Mouse (Mus musculus) macrophage (primary cell): Measurements from ENCODE around the gene Gpr137. TPM values are rescaled to one million over a fixed set of nuclear protein-coding genes. Genes with fewer than 3 reads are reported as not detected.
"Not testable (repeated sequence)": the region's sequence is repeated elsewhere in the genome, so short reads cannot be mapped to it uniquely, and the experiment has no call there.

Source experiments
- H3K27ac ChIP-seq: fragments of 350-480 bp; formaldehyde crosslinking; 2 replicates; pipeline ENCODE4 v1.9.0; 2021
- H3K36me3 ChIP-seq: fragments of 350-480 bp; formaldehyde crosslinking; 2 replicates; pipeline ENCODE4 v1.9.0; 2021; ENCODE audit errors: inconsistent target
- H3K4me3 ChIP-seq: fragments of 350-480 bp; formaldehyde crosslinking; 2 replicates; pipeline ENCODE4 v1.9.0; 2021; ENCODE audit errors: inconsistent target
- H3K79me2 ChIP-seq: fragments of 350-480 bp; formaldehyde crosslinking; 2 replicates; pipeline ENCODE4 v1.9.0; 2021; ENCODE audit errors: inconsistent target
- WGBS: methylation state at CpG from one replicate; pipeline ENCODE4 v1.1.7; 2026; ENCODE audit warnings: inconsistent platforms; ENCODE audit not compliant: missing documents; 5-methylcytosine and 5-hydroxymethylcytosine counted together
- polyA plus RNA-seq: library from polyadenylated mRNA; stranded (reverse); fragments of 250-400 nt; gene quantifications from 3 replicates; pipeline ENCODE4 v1.2.4, GENCODE M21; 2018; ENCODE audit warnings: inconsistent platforms

Gpr137 gene
- polyA plus RNA-seq, 1 experiment from 2014 or later: 15.6 TPM

DNA sequence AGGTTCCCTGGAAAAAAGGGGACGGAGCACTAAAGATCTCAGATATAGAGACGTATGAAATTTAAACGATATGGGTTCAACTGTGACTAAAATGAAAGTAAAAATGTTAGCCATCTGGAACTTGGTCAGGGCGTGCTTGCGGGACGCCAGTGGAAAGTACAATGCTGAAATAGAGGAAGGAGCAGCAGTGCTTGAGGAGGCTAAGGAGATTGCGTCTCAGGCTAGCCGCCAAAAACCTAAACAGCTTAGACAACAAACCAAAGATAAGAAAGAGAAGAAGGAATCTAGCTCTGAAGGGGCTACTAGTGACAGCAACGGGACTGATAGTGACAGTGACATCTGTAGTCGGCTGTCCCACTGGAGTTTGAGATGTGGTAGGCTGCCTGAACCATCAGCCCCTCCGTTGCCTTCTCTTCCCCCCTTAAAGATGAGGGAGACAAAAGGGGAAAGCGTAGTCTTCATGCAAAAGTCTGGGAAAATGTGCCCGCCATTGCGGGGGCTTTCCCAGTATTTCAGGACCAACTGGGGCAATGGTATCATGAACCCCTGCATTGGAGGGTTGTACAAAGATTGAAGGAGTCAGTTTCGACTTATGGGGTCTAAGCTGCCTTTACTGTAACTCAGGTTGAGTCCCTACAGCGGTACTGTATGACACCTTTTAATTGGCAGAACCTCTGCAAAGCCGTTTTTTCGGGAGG is 46.5 kb downstream of the Gpr137 start:
- not testable (repeated sequence) for H3K36me3 ChIP-seq, H3K79me2 ChIP-seq, H3K27ac ChIP-seq, H3K4me3 ChIP-seq
- 62% methylated on average over 18 of the region's 18 CpGs for WGBS

DNA sequence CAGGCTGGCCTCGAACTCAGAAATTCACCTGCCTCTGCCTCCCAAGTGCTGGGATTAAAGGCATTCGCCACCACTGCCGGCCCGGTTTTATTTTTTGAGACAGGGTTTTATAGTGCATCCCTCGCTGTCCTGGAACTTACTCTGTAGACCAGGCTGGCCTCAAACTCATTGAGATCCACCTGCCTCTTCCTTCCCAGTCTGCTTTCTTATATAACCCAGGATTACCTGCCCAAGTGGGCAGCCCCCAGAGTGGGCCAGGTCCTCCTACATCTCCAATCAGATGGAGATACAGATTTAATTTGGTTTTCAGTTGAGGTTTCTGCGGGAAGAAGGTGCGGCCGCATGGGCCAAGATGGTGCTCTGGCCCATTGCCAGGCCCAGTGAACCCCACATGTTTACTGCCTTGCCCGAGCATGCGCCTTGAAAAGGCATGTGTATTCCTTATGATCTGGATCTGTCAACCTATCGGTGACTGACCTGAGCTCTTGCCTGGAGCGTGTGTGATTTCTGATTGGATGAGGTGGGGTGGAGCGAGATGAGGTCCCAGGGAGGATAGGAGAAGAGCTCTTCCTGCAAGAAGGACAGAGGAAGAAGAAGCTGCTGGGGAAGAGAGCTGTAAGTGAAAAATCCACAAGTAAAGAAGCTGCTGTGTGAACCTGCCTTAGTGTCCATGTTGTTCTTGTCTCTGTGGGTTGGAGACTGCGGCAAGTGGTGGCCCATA is 48.4 kb downstream of the Gpr137 start:
- H3K27ac ChIP-seq: no peak overlapping the region
- no peaks in the 10 kb centered on the region for H3K79me2 ChIP-seq
- H3K36me3 ChIP-seq: no peaks in the 10 kb centered on the region
- no peak overlapping the region for H3K4me3 ChIP-seq
- WGBS: 94% methylated on average over 14 of the region's 14 CpGs

DNA sequence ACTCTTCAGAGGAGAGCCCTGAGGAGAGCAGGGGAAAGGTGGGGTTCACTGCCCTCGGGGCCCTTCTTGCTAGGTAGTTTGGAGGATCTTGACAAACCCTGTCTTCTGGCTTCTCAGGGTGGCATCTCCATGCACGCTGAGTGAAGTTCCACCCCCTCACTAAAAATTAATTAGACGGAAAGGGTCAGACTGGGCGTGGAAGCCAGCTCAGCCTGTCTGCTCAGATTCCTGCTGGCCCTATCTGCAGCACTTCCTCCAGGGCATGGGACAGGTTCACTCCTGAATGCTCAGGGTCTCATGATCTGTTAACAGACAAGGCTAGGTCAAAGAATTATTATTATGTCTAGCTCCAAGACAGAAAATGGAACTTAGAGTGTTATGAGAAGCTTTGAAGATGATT is 49.8 kb downstream of the Gpr137 start:
- no peak overlapping the region for H3K4me3 ChIP-seq
- no peaks in the 10 kb centered on the region for H3K36me3 ChIP-seq
- 86% methylated on average over 4 of the region's 4 CpGs for WGBS

More for the DNA sequence above, 49.8 kb downstream of the Gpr137 start:
- no peaks in the 10 kb centered on the region for H3K79me2 ChIP-seq
- no peak overlapping the region for H3K27ac ChIP-seq

Other genes starting within 250 kb of the Gpr137 start
- 15.5 to 39.8 TPM (median 30.3 TPM) in 3 replicates for gene Rps6ka4, start 101.8 kb downstream of the Gpr137 start, polyA plus RNA-seq
- gene Ccdc88b, start 84.3 kb downstream of the Gpr137 start, polyA plus RNA-seq: 16.2 to 28.6 TPM (median 21.1 TPM) in 3 replicates
- gene Trmt112, start 32.8 kb downstream of the Gpr137 start, polyA plus RNA-seq: 70.0 to 96.1 TPM (median 81.1 TPM) in 3 replicates
- 147 to 393 TPM (median 352 TPM) in 3 replicates for gene Prdx5, start 32.4 kb downstream of the Gpr137 start, polyA plus RNA-seq
- 11.0 to 32.7 TPM (median 31.3 TPM) in 3 replicates for gene Esrra, start 20.7 kb downstream of the Gpr137 start, polyA plus RNA-seq
- not detected in 3 replicates for gene Catsperz, start 17.1 kb downstream of the Gpr137 start, polyA plus RNA-seq
- gene Kcnk4, start 8.0 kb downstream of the Gpr137 start, polyA plus RNA-seq: not detected in 3 replicates
- 40.5 to 63.3 TPM (median 50.1 TPM) in 3 replicates for gene Bad, start 619 bp downstream of the Gpr137 start, polyA plus RNA-seq
- gene Ppp1r14b, start 32.5 kb upstream of the Gpr137 start, polyA plus RNA-seq: 51.9 to 204 TPM (median 81.4 TPM) in 3 replicates
- 15.2 to 25.2 TPM (median 24.8 TPM) in 3 replicates for gene Plcb3, start 34.0 kb upstream of the Gpr137 start, polyA plus RNA-seq
- 146 to 269 TPM (median 153 TPM) in 3 replicates for gene Fkbp2, start 38.0 kb upstream of the Gpr137 start, polyA plus RNA-seq
- gene Vegfb, start 45.2 kb upstream of the Gpr137 start, polyA plus RNA-seq: 34.5 to 91.1 TPM (median 72.1 TPM) in 3 replicates
- gene Dnajc4, start 50.1 kb upstream of the Gpr137 start, polyA plus RNA-seq: 18.1 to 21.0 TPM (median 19.3 TPM) in 3 replicates
- 4.5 to 6.6 TPM (median 5.3 TPM) in 3 replicates for gene Nudt22, start 53.6 kb upstream of the Gpr137 start, polyA plus RNA-seq
- gene Trpt1, start 53.7 kb upstream of the Gpr137 start, polyA plus RNA-seq: 0.55 to 0.80 TPM (median 0.66 TPM) in 3 replicates
- gene Fermt3, start 77.0 kb upstream of the Gpr137 start, polyA plus RNA-seq: 194 to 236 TPM (median 225 TPM) in 3 replicates
- 53.3 to 149 TPM (median 126 TPM) in 3 replicates for gene Stip1, start 97.5 kb upstream of the Gpr137 start, polyA plus RNA-seq
- gene Macrod1, start 114.3 kb upstream of the Gpr137 start, polyA plus RNA-seq: 5.5 to 13.5 TPM (median 7.3 TPM) in 3 replicates
- gene Flrt1, start 163.2 kb upstream of the Gpr137 start, polyA plus RNA-seq: not detected in 3 replicates